Mouse (Mus musculus) frontal cortex, adult (tissue): ENCODE data around the gene Tbc1d1.

Experiments used
- ATAC-seq: cut with Nextera tagmentation; 2 replicates; pipeline ENCODE4 v1.9.2; 2017; ENCODE audit warnings: mild to moderate bottlenecking, moderate library complexity, mixed read lengths; ENCODE audit not compliant: low TSS enrichment

Tbc1d1 gene

DNA sequence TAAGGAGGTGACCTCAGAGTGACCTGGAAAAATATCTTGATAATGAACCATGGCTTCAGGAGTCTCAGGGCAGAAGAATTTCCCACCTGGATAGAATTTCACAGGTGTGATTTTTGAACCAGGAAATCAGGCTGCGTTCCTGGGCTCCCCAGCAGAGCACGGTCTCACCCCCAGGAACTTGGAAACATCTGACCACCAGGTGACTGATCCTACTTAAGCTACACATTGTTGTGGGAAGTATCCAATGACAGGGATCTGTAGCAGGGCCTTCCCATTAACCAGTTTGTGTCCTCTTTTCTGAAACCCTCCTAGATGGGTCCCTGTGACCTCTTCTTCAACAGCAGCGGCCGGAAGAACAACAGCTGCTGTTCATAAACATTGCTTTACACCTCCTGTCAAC, 227.1 kb downstream of the Tbc1d1 start:
- no peak for ATAC-seq

DNA sequence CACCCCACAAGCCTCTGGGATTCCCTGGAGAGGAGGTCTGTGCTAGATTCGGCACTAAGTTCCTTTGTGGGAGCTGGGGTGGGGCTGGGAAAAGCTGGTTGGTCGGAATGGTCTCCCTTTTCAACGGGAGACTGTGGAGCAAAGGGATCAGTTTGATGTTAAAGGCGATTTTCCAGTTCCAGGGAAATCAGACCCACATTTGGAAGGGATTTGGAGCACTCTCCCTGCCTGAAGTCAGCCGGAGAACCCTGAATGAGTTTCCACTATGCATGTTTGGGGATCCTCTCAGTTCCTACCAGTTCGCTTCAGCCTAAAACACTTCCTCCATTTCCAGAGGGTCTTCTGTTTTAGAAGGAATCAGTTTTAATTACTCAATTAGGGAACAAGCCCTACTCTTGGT, 228.4 kb downstream of the Tbc1d1 start:
- ATAC-seq: no peak

- no peak for ATAC-seq
Observed at GRCm38 (mm10) chr5:64386996-64387395, 230.9 kb downstream of the Tbc1d1 start.

DNA sequence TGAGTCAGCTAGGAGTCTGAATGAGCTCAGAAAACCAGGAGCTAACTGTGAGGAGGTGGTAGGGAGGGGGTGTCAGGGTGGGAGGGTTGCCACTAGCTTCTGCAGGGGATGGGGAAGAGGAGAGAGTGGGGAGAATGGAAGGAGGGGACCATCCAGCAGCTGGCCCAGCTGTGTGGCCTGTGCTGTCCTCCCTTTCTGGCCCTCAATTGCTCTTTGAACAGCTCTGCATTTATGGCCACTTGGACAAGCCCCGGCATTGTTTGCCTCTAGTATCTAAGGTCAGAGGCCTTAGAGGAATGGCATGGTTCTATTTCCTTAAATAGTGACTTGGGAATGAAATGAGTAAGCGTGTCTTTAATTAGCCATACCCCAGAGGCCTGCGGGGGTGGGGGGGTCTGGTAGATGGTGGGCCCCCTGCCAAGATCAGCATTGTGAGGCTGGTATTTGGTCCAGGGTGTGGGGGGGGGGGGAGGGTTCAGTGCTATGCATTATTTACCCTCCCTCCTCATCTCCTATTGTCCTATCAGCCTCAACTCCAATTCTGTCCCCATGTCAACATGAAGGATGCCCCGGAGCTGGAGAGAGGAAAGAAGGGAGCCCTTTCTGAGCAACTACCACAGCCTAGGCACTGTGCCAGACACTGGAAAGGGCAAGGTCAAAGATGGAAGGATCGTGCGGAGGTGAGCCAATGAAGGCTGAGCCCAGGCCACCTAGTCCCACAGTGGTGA, 233.3 kb downstream of the Tbc1d1 start:
- ATAC-seq: peak; percentile 58

- no peak for ATAC-seq
Observed at GRCm38 (mm10) chr5:64391346-64391745, 235.2 kb downstream of the Tbc1d1 start.

DNA sequence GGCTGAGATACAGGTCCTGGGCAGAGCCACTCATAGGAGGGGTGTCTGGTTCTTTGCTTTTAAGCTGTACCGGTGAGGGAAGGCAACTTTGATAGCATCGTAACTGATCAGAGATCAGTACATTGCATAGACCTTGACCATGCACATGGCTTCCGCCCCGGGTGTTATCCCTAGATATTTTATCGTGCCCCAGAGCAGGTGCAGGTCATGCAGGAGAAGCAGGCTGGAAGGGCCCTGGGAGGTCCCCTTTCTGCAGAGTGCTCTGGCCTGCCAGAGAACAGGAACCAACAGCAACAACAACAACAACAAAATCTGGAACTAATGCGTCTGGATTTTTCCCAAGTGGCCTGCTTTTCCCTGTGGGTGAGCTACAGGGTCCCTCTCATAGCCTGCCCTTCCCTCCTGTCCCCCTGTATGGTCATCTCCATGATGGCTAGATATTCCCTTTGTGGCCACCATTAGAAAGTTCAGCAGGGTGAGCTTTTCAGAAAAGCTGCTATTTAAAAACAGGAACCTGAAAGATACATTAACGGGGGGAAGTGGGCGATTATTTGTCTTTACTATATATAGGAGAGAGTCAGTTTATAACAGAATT, 236.4 kb downstream of the Tbc1d1 start:
- no peak for ATAC-seq

- ATAC-seq: no peak
Observed at GRCm38 (mm10) chr5:64393530-64393929, 237.4 kb downstream of the Tbc1d1 start.

DNA sequence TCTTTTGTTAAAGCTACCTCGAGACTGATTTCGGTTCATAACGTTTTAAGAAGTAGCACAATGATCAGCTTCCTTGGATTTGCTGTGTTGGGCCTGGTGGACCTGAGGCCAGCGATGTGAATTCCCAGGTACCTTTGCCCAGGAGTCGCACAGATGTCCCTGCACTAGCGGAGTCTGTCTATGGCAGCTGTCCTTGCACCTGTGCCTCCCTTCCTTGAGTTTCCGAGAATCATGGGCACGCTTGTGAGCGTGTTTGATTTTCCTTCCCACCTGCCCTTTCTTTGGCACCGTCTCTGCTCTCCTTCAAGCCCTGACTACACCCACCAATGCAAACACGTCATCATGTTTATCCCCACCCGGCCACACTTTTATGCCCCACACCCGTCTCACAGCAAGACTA, 242.1 kb downstream of the Tbc1d1 start:
- ATAC-seq: no peak

- no peak for ATAC-seq
Observed at GRCm38 (mm10) chr5:64400742-64401141, 244.6 kb downstream of the Tbc1d1 start.
